Mouse (Mus musculus): ENCODE measurements around the gene Fam178b. TPM values are rescaled to one million over a fixed set of nuclear protein-coding genes. Genes with fewer than 3 reads are reported as not detected.
A peak's percentile ranks its signal among the peaks of the same experiment; 100 is the strongest.

The Fam178b gene
- polyA plus RNA-seq, 1 experiment from 2014 or later = 0.28 TPM

- H3K4me3 ChIP-seq (ENCODE audit: low read length) = no peak overlapping the region
- H3K36me3 ChIP-seq (ENCODE audit: control insufficient read depth, insufficient read depth, low read length) = no peaks in the 10 kb centered on the region
- H3K27ac ChIP-seq (ENCODE audit: low read depth, low read length) = no peak overlapping the region
- no peaks in the 10 kb centered on the region for H3K27me3 ChIP-seq (replicated peaks; ENCODE audit: control insufficient read depth, insufficient read depth, low read length)
- peaks cover 26% of the 10 kb centered on the region for H3K4me1 ChIP-seq (ENCODE audit: control insufficient read depth, insufficient read depth, low read depth, low read length)
- ATAC-seq = no peak
- no peak overlapping the region for H3K4me2 ChIP-seq (ENCODE audit: low read length)
- no peak overlapping the region; the same call in 1 of the 2 replicates for H3K9ac ChIP-seq (ENCODE audit: low read depth, low read length)
- 9% methylated on average over 4 of the region's 4 CpGs for WGBS
- H3K9me3 ChIP-seq (ENCODE audit: control insufficient read depth, low read length) = no peaks in the 10 kb centered on the region
These were observed 123.7 kb downstream of the Fam178b start for GRCm38 (mm10) chr1:36559256-36559655.

- under 1% methylated on average over 67 of the region's 69 CpGs for WGBS
- no peaks in the 10 kb centered on the region for H3K9me3 ChIP-seq (ENCODE audit: control insufficient read depth, low read length)
- peak within 1 kb of the TSS; percentile 96 for H3K27ac ChIP-seq (ENCODE audit: low read depth, low read length)
- H3K4me1 ChIP-seq (ENCODE audit: control insufficient read depth, insufficient read depth, low read depth, low read length) = peaks cover 28% of the 10 kb centered on the region
- H3K27me3 ChIP-seq (replicated peaks; ENCODE audit: control insufficient read depth, insufficient read depth, low read length) = no peaks in the 10 kb centered on the region
- peak within 1 kb of the TSS; percentile 87 for H3K4me2 ChIP-seq (ENCODE audit: low read length)
- H3K36me3 ChIP-seq (ENCODE audit: control insufficient read depth, insufficient read depth, low read length) = peaks cover 4% of the 10 kb centered on the region
- H3K4me3 ChIP-seq (ENCODE audit: low read length) = peak within 1 kb of the TSS; percentile 84
- peak within 1 kb of the TSS; percentile 95 for H3K9ac ChIP-seq (ENCODE audit: low read depth, low read length)
- ATAC-seq = peak; percentile 59
These were observed 124.7 kb downstream of the Fam178b start, which contains the start of gene Sema4c for GRCm38 (mm10) chr1:36558031-36558993. Sema4c (minus strand) TSS chr1:36558349.

DNA sequence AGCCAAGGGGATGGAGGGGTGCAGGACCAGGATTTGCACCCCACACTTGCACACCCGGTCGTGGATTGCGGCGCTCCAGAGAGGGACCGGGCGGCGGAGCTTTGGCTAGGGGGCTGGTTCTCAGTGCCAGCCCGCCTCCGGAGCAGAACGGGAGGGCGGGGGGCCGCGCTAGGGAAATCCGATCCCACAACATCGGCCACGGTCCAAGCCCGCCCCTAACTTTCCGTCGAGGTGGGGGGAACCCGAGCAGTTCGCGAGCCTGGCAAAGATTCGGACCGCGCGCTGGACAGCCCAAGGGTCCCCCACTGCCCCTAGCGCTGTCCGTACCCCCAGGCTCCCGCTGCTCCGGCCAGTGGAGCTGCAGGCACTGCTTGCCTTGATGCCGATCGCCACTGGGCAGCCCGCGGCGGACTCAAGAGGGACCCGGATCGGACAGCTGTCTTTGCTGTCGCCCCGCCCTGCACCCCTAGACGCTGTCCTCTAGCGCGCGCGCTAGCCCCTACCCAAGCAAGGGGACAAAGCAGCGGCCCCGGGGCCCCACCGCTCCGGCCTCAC lies 125.4 kb downstream of the Fam178b start:
- peak overlapping the region; percentile 84 for H3K4me3 ChIP-seq (ENCODE audit: low read length)
- peak overlapping the region; percentile 95 for H3K9ac ChIP-seq (ENCODE audit: low read depth, low read length)
- H3K27me3 ChIP-seq (replicated peaks; ENCODE audit: control insufficient read depth, insufficient read depth, low read length) = no peaks in the 10 kb centered on the region
- ATAC-seq = peak; percentile 70
- no peaks in the 10 kb centered on the region for H3K9me3 ChIP-seq (ENCODE audit: control insufficient read depth, low read length)
- peaks cover 12% of the 10 kb centered on the region for H3K36me3 ChIP-seq (ENCODE audit: control insufficient read depth, insufficient read depth, low read length)
- H3K27ac ChIP-seq (ENCODE audit: low read depth, low read length) = peak overlapping the region; percentile 96
- 0% methylated on average over 38 of the region's 48 CpGs for WGBS
- H3K4me2 ChIP-seq (ENCODE audit: low read length) = peak overlapping the region; percentile 87
- H3K4me1 ChIP-seq (ENCODE audit: control insufficient read depth, insufficient read depth, low read depth, low read length) = peaks cover 28% of the 10 kb centered on the region

GRCm38 (mm10) chr1:36556553-36557456 lies 126.2 kb downstream of the Fam178b start:
- Histone ChIP-seq H3K9me3 (ENCODE audit: control insufficient read depth, low read length) (no peaks in the 10 kb centered on the region), H3K27me3 (replicated peaks; ENCODE audit: control insufficient read depth, insufficient read depth, low read length) (no peaks in the 10 kb centered on the region), H3K4me2 (ENCODE audit: low read length) (peak overlapping the region; percentile 87), H3K27ac (ENCODE audit: low read depth, low read length) (peak overlapping the region; percentile 96), H3K36me3 (ENCODE audit: control insufficient read depth, insufficient read depth, low read length) (peaks cover 18% of the 10 kb centered on the region), H3K4me1 (ENCODE audit: control insufficient read depth, insufficient read depth, low read depth, low read length) (peaks cover 28% of the 10 kb centered on the region), H3K4me3 (ENCODE audit: low read length) (peak overlapping the region; percentile 84), H3K9ac (ENCODE audit: low read depth, low read length) (peak overlapping the region; percentile 95)
- under 1% methylated on average over 49 of the region's 52 CpGs for WGBS
- peak; percentile 71 for ATAC-seq

DNA sequence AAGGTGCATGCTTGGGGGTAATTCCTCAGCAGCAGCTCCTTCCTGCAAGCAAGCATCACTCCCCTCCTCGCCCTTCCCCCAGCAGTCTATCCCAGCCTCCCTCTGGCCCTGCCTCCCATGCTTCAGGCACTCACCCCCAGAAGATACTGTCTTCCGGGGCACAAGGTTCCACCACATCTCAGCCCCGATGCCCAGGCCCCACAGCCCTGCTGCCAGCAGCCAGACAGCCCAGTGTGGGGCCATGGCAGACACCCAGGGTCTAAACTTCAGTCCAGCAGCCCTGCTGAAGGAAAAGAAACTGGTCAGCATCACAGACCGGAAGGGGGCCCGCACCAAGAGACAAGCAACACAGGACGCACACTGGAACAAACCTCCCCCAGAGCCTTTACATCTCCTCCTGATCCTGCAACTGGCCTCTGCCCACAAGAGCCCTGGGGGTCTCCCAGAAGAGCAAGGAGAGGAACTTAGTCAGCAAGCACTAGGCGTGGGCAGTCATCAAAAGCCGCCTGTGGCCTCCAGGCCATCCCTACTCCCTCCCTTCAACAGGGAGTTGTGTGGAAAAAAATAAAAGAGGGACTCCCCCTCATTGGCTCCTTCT lies 127.1 kb downstream of the Fam178b start:
- Histone ChIP-seq H3K36me3 (ENCODE audit: control insufficient read depth, insufficient read depth, low read length) (peaks cover 27% of the 10 kb centered on the region), H3K27me3 (replicated peaks; ENCODE audit: control insufficient read depth, insufficient read depth, low read length) (no peaks in the 10 kb centered on the region), H3K4me3 (ENCODE audit: low read length) (peak overlapping the region; percentile 84), H3K4me1 (ENCODE audit: control insufficient read depth, insufficient read depth, low read depth, low read length) (peaks cover 28% of the 10 kb centered on the region), H3K4me2 (ENCODE audit: low read length) (peak overlapping the region; percentile 87), H3K9ac (ENCODE audit: low read depth, low read length) (peak overlapping the region; percentile 95), H3K27ac (ENCODE audit: low read depth, low read length) (peak overlapping the region; percentile 96), H3K9me3 (ENCODE audit: control insufficient read depth, low read length) (no peaks in the 10 kb centered on the region)
- no peak for ATAC-seq
- WGBS = 1% methylated on average over 8 of the region's 8 CpGs

- no peak for ATAC-seq
- WGBS = 59% methylated on average over 21 of the region's 21 CpGs
- Histone ChIP-seq H3K9me3 (ENCODE audit: control insufficient read depth, low read length) (no peaks in the 10 kb centered on the region), H3K27me3 (replicated peaks; ENCODE audit: control insufficient read depth, insufficient read depth, low read length) (no peaks in the 10 kb centered on the region), H3K9ac (ENCODE audit: low read depth, low read length) (no peak overlapping the region), H3K27ac (ENCODE audit: low read depth, low read length) (no peak overlapping the region), H3K4me2 (ENCODE audit: low read length) (peak overlapping the region; percentile 87), H3K36me3 (ENCODE audit: control insufficient read depth, insufficient read depth, low read length) (peaks cover 31% of the 10 kb centered on the region), H3K4me3 (ENCODE audit: low read length) (peak overlapping the region; percentile 84; the same call in 1 of the 2 replicates), H3K4me1 (ENCODE audit: control insufficient read depth, insufficient read depth, low read depth, low read length) (peaks cover 28% of the 10 kb centered on the region)
These were observed 128.2 kb downstream of the Fam178b start for GRCm38 (mm10) chr1:36554633-36555399.

- peaks cover 37% of the 10 kb centered on the region for H3K36me3 ChIP-seq (ENCODE audit: control insufficient read depth, insufficient read depth, low read length)
- no peak overlapping the region for H3K9ac ChIP-seq (ENCODE audit: low read depth, low read length)
- peaks cover 27% of the 10 kb centered on the region for H3K4me1 ChIP-seq (ENCODE audit: control insufficient read depth, insufficient read depth, low read depth, low read length)
- 83% methylated on average over 16 of the region's 16 CpGs for WGBS
- H3K27ac ChIP-seq (ENCODE audit: low read depth, low read length) = peak overlapping the region; percentile 24; the same call in 1 of the 2 replicates
- ATAC-seq = no peak
- no peak overlapping the region for H3K4me3 ChIP-seq (ENCODE audit: low read length)
- no peaks in the 10 kb centered on the region for H3K9me3 ChIP-seq (ENCODE audit: control insufficient read depth, low read length)
- H3K27me3 ChIP-seq (replicated peaks; ENCODE audit: control insufficient read depth, insufficient read depth, low read length) = no peaks in the 10 kb centered on the region
- no peak overlapping the region for H3K4me2 ChIP-seq (ENCODE audit: low read length)
These were observed 130.5 kb downstream of the Fam178b start for GRCm38 (mm10) chr1:36552506-36552905.

DNA sequence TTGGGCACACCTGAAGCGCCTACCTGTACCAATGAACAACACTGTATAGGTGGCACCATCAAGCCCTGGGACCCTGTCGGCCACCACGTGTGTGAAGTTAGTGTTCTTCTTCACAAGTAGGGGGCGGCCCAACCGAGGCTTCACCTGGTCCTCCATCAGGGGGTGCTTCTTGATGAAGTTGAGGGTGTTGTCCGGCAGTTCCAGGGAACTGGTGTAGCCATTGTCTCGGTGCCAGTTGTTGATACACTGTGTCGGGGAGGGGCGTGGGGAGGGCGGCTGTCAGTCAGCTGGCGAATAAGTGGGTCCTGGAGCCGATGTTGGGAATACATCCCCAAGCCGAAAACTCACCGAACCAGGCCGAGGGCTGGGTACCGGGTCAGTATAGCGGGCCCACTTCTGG lies 131.1 kb downstream of the Fam178b start:
- Histone ChIP-seq H3K27ac (ENCODE audit: low read depth, low read length) (no peak overlapping the region), H3K4me3 (ENCODE audit: low read length) (no peak overlapping the region), H3K27me3 (replicated peaks; ENCODE audit: control insufficient read depth, insufficient read depth, low read length) (no peaks in the 10 kb centered on the region), H3K4me2 (ENCODE audit: low read length) (no peak overlapping the region), H3K36me3 (ENCODE audit: control insufficient read depth, insufficient read depth, low read length) (peaks cover 37% of the 10 kb centered on the region), H3K9ac (ENCODE audit: low read depth, low read length) (no peak overlapping the region), H3K9me3 (ENCODE audit: control insufficient read depth, low read length) (no peaks in the 10 kb centered on the region), H3K4me1 (ENCODE audit: control insufficient read depth, insufficient read depth, low read depth, low read length) (peaks cover 29% of the 10 kb centered on the region)
- ATAC-seq = no peak
- WGBS = 90% methylated on average over 17 of the region's 17 CpGs
